Mouse (Mus musculus): ENCODE measurements around the gene Arl10.
"Not testable (repeated sequence)": the region's sequence is repeated elsewhere in the genome, so short reads cannot be mapped to it uniquely, and the experiment has no call there.

Gene Arl10

GRCm38 (mm10) chr13:54585831-54586230 lies 11.0 kb downstream of the Arl10 start:
- no peak for DNase-seq

GRCm38 (mm10) chr13:54589414-54589995 lies 14.7 kb downstream of the Arl10 start:
- no peak for DNase-seq

- peak; percentile 99 for DNase-seq
Observed at GRCm38 (mm10) chr13:54589996-54590951, 15.5 kb downstream of the Arl10 start, which contains the start of the genes Nop16 and Higd2a. TSS of gene Nop16 (minus strand) at chr13:54590090. TSS of gene Higd2a (plus strand) at chr13:54590207.

- DNase-seq, result no peak
Observed at GRCm38 (mm10) chr13:54591776-54592356, 17.1 kb downstream of the Arl10 start.

- no peak for DNase-seq
Observed at GRCm38 (mm10) chr13:54593617-54594016, 18.8 kb downstream of the Arl10 start.

GRCm38 (mm10) chr13:54596107-54596690 lies 21.4 kb downstream of the Arl10 start:
- no peak for DNase-seq

GRCm38 (mm10) chr13:54596870-54597269 lies 22.1 kb downstream of the Arl10 start:
- no peak for DNase-seq

GRCm38 (mm10) chr13:54598622-54599143 lies 23.9 kb downstream of the Arl10 start:
- DNase-seq, result no peak

- no peak for DNase-seq
Observed at GRCm38 (mm10) chr13:54602639-54603111, 27.9 kb downstream of the Arl10 start.

GRCm38 (mm10) chr13:54603501-54603900 lies 28.7 kb downstream of the Arl10 start:
- no peak for DNase-seq

GRCm38 (mm10) chr13:54604221-54604620 lies 29.4 kb downstream of the Arl10 start:
- no peak for DNase-seq

GRCm38 (mm10) chr13:54605426-54605825 lies 30.6 kb downstream of the Arl10 start:
- no peak for DNase-seq

- DNase-seq, result no peak
Observed at GRCm38 (mm10) chr13:54607204-54607603, 32.4 kb downstream of the Arl10 start.

GRCm38 (mm10) chr13:54608002-54608401 lies 33.2 kb downstream of the Arl10 start:
- DNase-seq, result no peak

GRCm38 (mm10) chr13:54608666-54609065 lies 33.9 kb downstream of the Arl10 start:
- DNase-seq, result no peak

GRCm38 (mm10) chr13:54609301-54609700 lies 34.5 kb downstream of the Arl10 start:
- DNase-seq, result no peak

GRCm38 (mm10) chr13:54610613-54610971 lies 35.8 kb downstream of the Arl10 start:
- no peak for DNase-seq

GRCm38 (mm10) chr13:54610972-54611754 lies 36.3 kb downstream of the Arl10 start, which contains the start of gene Cltb:
TSS of gene Cltb (minus strand) at chr13:54611344.
- peak; percentile 95 for DNase-seq

GRCm38 (mm10) chr13:54613141-54613540 lies 38.3 kb downstream of the Arl10 start:
- DNase-seq, result not testable (repeated sequence)

GRCm38 (mm10) chr13:54616307-54616706 lies 41.5 kb downstream of the Arl10 start:
- no peak for DNase-seq

GRCm38 (mm10) chr13:54616998-54617397 lies 42.2 kb downstream of the Arl10 start:
- DNase-seq, result no peak

Data from kidney, postnatal 10 days (tissue).